Mouse (Mus musculus) lung, postnatal 0 days (tissue): ENCODE measurements at regions not wholly inside any gene's neighbourhood (a gene's known extent, or its start where the extent isn't known, plus 50 kb on each side); places are given as distances from the start of the nearest gene placed in this dataset.

Experiments used
- CTCF ChIP-seq: IDR thresholded peaks from 2 replicates; pipeline ENCODE4 v1.5.1; 2016; ENCODE audit warnings: antibody characterized with exemption, mild to moderate bottlenecking
- EP300 ChIP-seq: IDR thresholded peaks from 2 replicates; pipeline ENCODE4 v1.6.1; 2016; ENCODE audit warnings: antibody characterized with exemption, mild to moderate bottlenecking, control low read depth

DNA sequence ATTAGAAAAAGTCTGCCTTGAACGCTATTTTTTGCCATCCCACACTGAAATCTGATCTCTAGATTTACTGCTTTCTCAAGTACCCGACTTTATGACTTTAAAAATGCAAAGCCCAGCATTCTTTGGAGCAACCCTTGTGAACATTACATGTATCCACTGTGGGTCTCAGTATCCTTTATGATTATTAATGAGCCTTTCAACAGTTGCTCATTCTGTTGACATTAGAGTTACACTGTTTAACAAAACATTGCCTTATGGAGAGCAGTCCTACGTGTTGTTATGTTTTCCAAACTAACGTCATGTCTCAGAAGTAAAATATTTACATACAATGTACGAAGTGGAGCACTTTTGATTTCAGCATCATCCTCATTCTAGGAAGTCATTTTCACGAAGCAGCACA is 178.7 kb downstream of the Fat4 start:
- TF ChIP-seq CTCF = no peak
- no peak for TF ChIP-seq EP300
